Mouse (Mus musculus): Measurements from ENCODE around the gene Btnl2. TPM values are rescaled to one million over a fixed set of nuclear protein-coding genes. Genes with fewer than 3 reads are reported as not detected.

The Btnl2 gene
- total and polyA plus RNA-seq, 3 experiments, result 1.1 to 4.8 (median 2.0) TPM

GRCm38 (mm10) chr17:34363676-34364310 lies 9.2 kb downstream of the Btnl2 start:
- dilution Hi-C loops (cut with MboI; ENCODE audit: extremely low pct_ligation_motif_present, extremely low pct_unique_long_range_greater_than_20kb, low sequenced_read_pairs) (no loop called here), in situ Hi-C loops (cut with MboI; ENCODE audit: low pct_ligation_motif_present, low pct_unique_long_range_greater_than_20kb, low sequenced_read_pairs) (no loop called here)
- no peak overlapping the region for H3K9ac ChIP-seq (ENCODE audit: insufficient read depth, low read depth)
- no peaks in the 10 kb centered on the region for H3K79me2 ChIP-seq (replicated peaks; ENCODE audit: control insufficient read depth, extremely low read depth, insufficient read depth, poor library complexity, severe bottlenecking)
- H3K9me3 ChIP-seq (replicated peaks; ENCODE audit: low read length), result no peaks in the 10 kb centered on the region
- no peaks in the 10 kb centered on the region for H3K27me3 ChIP-seq (replicated peaks)
- TF ChIP-seq MEF2A (IDR thresholded peaks at IDR 0.05; ENCODE audit: borderline replicate concordance, low read depth, low read length), result no peak
- no peak for TF ChIP-seq POLR2A (IDR thresholded peaks at IDR 0.05; ENCODE audit: low read depth, low read length)
- TF ChIP-seq CHD1 (IDR thresholded peaks at IDR 0.05; ENCODE audit: low read depth, low read length), result no peak
- TF ChIP-seq JUN (IDR thresholded peaks at IDR 0.05; ENCODE audit: insufficient read depth, low read depth, low read length), result no peak
- TF ChIP-seq MAZ (IDR thresholded peaks at IDR 0.05; ENCODE audit: low read depth, low read length), result no peak
- TF ChIP-seq KAT2A (IDR thresholded peaks at IDR 0.05; ENCODE audit: insufficient replicate concordance, low read length), result no peak
- TF ChIP-seq ZMIZ1 (IDR thresholded peaks at IDR 0.05; ENCODE audit: low read depth, low read length), result no peak
- no peak for TF ChIP-seq USF1 (IDR thresholded peaks at IDR 0.05; ENCODE audit: low read depth, low read length)
- no peak for TF ChIP-seq MAFK (IDR thresholded peaks at IDR 0.05; ENCODE audit: insufficient replicate concordance, low read length)
- TF ChIP-seq GABPA (IDR thresholded peaks at IDR 0.05; ENCODE audit: insufficient replicate concordance, low read depth, low read length), result no peak
- peak; percentile 31; the same call in 1 of the 2 replicates for TF ChIP-seq EP300 (IDR thresholded peaks at IDR 0.05; ENCODE audit: low read length)
- TF ChIP-seq USF2 (conservative IDR thresholded peaks at IDR 0.05; ENCODE audit: low read depth, low read length), result no peak
- TF ChIP-seq TCF12 (IDR thresholded peaks at IDR 0.05; ENCODE audit: low read depth, low read length), result no peak
- TF ChIP-seq BHLHE40 (IDR thresholded peaks at IDR 0.05; ENCODE audit: low read depth, low read length), result no peak
- TF ChIP-seq ZC3H11A (IDR thresholded peaks at IDR 0.05; ENCODE audit: low read depth, low read length), result no peak
- TF ChIP-seq UBTF (IDR thresholded peaks at IDR 0.05; ENCODE audit: low read depth, low read length), result no peak
- TF ChIP-seq MYC (IDR thresholded peaks at IDR 0.05; ENCODE audit: low read depth, low read length), result no peak
- no peak for TF ChIP-seq SIN3A (IDR thresholded peaks at IDR 0.05; ENCODE audit: low read length)
- TF ChIP-seq POLR2AphosphoS2 (IDR thresholded peaks at IDR 0.05; ENCODE audit: low read depth, low read length), result no peak
- TF ChIP-seq SMC3 (IDR thresholded peaks at IDR 0.05; ENCODE audit: low read depth, low read length), result peak; percentile 25
- TF ChIP-seq ZKSCAN1 (IDR thresholded peaks at IDR 0.05; ENCODE audit: borderline replicate concordance, low read depth, low read length), result no peak
- no peak for TF ChIP-seq ELF1 (IDR thresholded peaks at IDR 0.05; ENCODE audit: low read depth, low read length)
- peak in 1 of 2 experiments; percentile 53; a peak in 2 of 4 replicates for TF ChIP-seq CTCF (conservative IDR thresholded peaks at IDR 0.05 in 1 of 2, IDR thresholded peaks at IDR 0.05 in 1 of 2; ENCODE audit: low read depth in 2 of 2, low read length in 2 of 2)
- TF ChIP-seq PAX5 (IDR thresholded peaks at IDR 0.05; ENCODE audit: low read length), result no peak
- TF ChIP-seq MXI1 (IDR thresholded peaks at IDR 0.05; ENCODE audit: low read depth, low read length), result no peak
- TF ChIP-seq ETS1 (conservative IDR thresholded peaks at IDR 0.05; ENCODE audit: low read depth, low read length), result no peak
- TF ChIP-seq JUND (conservative IDR thresholded peaks at IDR 0.05; ENCODE audit: low read depth, low read length), result no peak
- no peak for TF ChIP-seq NRF1 (IDR thresholded peaks at IDR 0.05; ENCODE audit: low read depth, low read length)
- no peak for TF ChIP-seq ZNF384 (IDR thresholded peaks at IDR 0.05; ENCODE audit: low read depth, low read length)
- peak; percentile 44; the same call in 1 of the 2 replicates for TF ChIP-seq CHD2 (IDR thresholded peaks at IDR 0.05; ENCODE audit: low read length)
- TF ChIP-seq MAX (IDR thresholded peaks at IDR 0.05; ENCODE audit: low read length), result no peak
- TF ChIP-seq TBP (conservative IDR thresholded peaks at IDR 0.05; ENCODE audit: low read depth, low read length), result no peak
- 0 out of 2 replicates have a peak, but pooled peaks have one; percentile 15 for TF ChIP-seq IRF4 (IDR thresholded peaks at IDR 0.05; ENCODE audit: low read depth, low read length)
- TF ChIP-seq NELFE (IDR thresholded peaks at IDR 0.05; ENCODE audit: low read depth, low read length), result no peak
- peak; percentile 43 for TF ChIP-seq RAD21 (IDR thresholded peaks at IDR 0.05; ENCODE audit: low read depth, low read length)
- no peak for TF ChIP-seq RCOR1 (conservative IDR thresholded peaks at IDR 0.05; ENCODE audit: low read depth, low read length)
- TF ChIP-seq HCFC1 (IDR thresholded peaks at IDR 0.05; ENCODE audit: low read depth, low read length), result no peak
- TF ChIP-seq E2F4 (IDR thresholded peaks at IDR 0.05; ENCODE audit: insufficient replicate concordance, low read depth, low read length), result no peak
- H3K4me2 ChIP-seq (ENCODE audit: insufficient read depth, low read depth, poor library complexity, severe bottlenecking), result no peak overlapping the region
- no peak overlapping the region for H3K27ac ChIP-seq (ENCODE audit: insufficient read depth, low read depth)
- peaks cover 13 to 47% of the 10 kb centered on the region in 2 experiments for H3K4me1 ChIP-seq (ENCODE audit: control insufficient read depth in 1 of 2, insufficient read depth in 2 of 2)
- H3K36me3 ChIP-seq (replicated peaks in 1 of 2; ENCODE audit: control insufficient read depth in 1 of 2, insufficient read depth in 1 of 2, low read length in 1 of 2), result peaks cover 0 to 3% of the 10 kb centered on the region in 2 experiments
- peak; percentile 53 for DNase-seq (ENCODE audit: extremely low read depth)
- no peak overlapping the region for H3K4me3 ChIP-seq (replicated peaks in 1 of 3; ENCODE audit: low read depth in 2 of 3, low read length in 2 of 3, poor library complexity in 1 of 3)
